Mouse (Mus musculus): ENCODE data around the gene Ypel2. TPM values are rescaled to one million over a fixed set of nuclear protein-coding genes. Genes with fewer than 3 reads are reported as not detected.

Ypel2 gene
- polyA plus RNA-seq, 2 experiments, result 6.8 to 9.2 TPM

- WGBS, result 97% methylated on average over 5 of the region's 5 CpGs
- DNase-seq (ENCODE audit: low spot score) (no peak), ATAC-seq (ENCODE audit: low FRiP score, low read depth) (no peak)
- Histone ChIP-seq H3K27ac (replicated peaks; ENCODE audit: low read depth, low read length) (no peak overlapping the region), H3K9ac (ENCODE audit: low read depth, low read length, severe bottlenecking) (no peak overlapping the region), H3K4me1 (ENCODE audit: control insufficient read depth, insufficient read depth, low read length) (peaks cover 37% of the 10 kb centered on the region), H3K4me3 (replicated peaks; ENCODE audit: low read length) (no peak overlapping the region), H3K36me3 (ENCODE audit: control insufficient read depth, insufficient read depth, low read length) (peaks cover 11% of the 10 kb centered on the region; the same call in 1 of the 2 replicates), H3K27me3 (ENCODE audit: control insufficient read depth, insufficient read depth, low read length) (no peaks in the 10 kb centered on the region), H3K9me3 (ENCODE audit: control insufficient read depth, low read length) (no peaks in the 10 kb centered on the region), H3K4me2 (replicated peaks; ENCODE audit: low read depth, low read length, severe bottlenecking) (no peak overlapping the region)
- no peak for TF ChIP-seq POLR2A (IDR thresholded peaks at IDR 0.05; ENCODE audit: borderline replicate concordance, extremely low read depth, insufficient read depth, insufficient read length)
Observed at GRCm38 (mm10) chr11:86977242-86977641, 16.3 kb downstream of the Ypel2 start.

- TF ChIP-seq POLR2A (IDR thresholded peaks at IDR 0.05; ENCODE audit: borderline replicate concordance, extremely low read depth, insufficient read depth, insufficient read length), result no peak
- no peak overlapping the region for H3K9ac ChIP-seq (ENCODE audit: low read depth, low read length, severe bottlenecking)
- H3K9me3 ChIP-seq (ENCODE audit: control insufficient read depth, low read length), result no peaks in the 10 kb centered on the region
- H3K27ac ChIP-seq (replicated peaks; ENCODE audit: low read depth, low read length), result no peak overlapping the region
- DNase-seq (ENCODE audit: low spot score), result no peak
- no peak overlapping the region for H3K4me2 ChIP-seq (replicated peaks; ENCODE audit: low read depth, low read length, severe bottlenecking)
- H3K4me1 ChIP-seq (ENCODE audit: control insufficient read depth, insufficient read depth, low read length), result peaks cover 40% of the 10 kb centered on the region
- H3K36me3 ChIP-seq (ENCODE audit: control insufficient read depth, insufficient read depth, low read length), result peaks cover 29% of the 10 kb centered on the region
- H3K4me3 ChIP-seq (replicated peaks; ENCODE audit: low read length), result no peak overlapping the region
- H3K27me3 ChIP-seq (ENCODE audit: control insufficient read depth, insufficient read depth, low read length), result no peaks in the 10 kb centered on the region
- ATAC-seq (ENCODE audit: low FRiP score, low read depth), result no peak
- 72% methylated on average over 3 of the region's 3 CpGs for WGBS
Observed at GRCm38 (mm10) chr11:86974401-86974800, 19.1 kb downstream of the Ypel2 start.

GRCm38 (mm10) chr11:86973255-86973654 lies 20.3 kb downstream of the Ypel2 start:
- ATAC-seq (ENCODE audit: low FRiP score, low read depth) (no peak), DNase-seq (ENCODE audit: low spot score) (no peak)
- H3K4me3 ChIP-seq (replicated peaks; ENCODE audit: low read length), result no peak overlapping the region
- no peak overlapping the region for H3K4me2 ChIP-seq (replicated peaks; ENCODE audit: low read depth, low read length, severe bottlenecking)
- H3K9me3 ChIP-seq (ENCODE audit: control insufficient read depth, low read length), result no peaks in the 10 kb centered on the region
- TF ChIP-seq POLR2A (IDR thresholded peaks at IDR 0.05; ENCODE audit: borderline replicate concordance, extremely low read depth, insufficient read depth, insufficient read length), result no peak
- 65% methylated on average over 5 of the region's 5 CpGs for WGBS
- no peak overlapping the region; the same call in 1 of the 2 replicates for H3K27ac ChIP-seq (replicated peaks; ENCODE audit: low read depth, low read length)
- H3K36me3 ChIP-seq (ENCODE audit: control insufficient read depth, insufficient read depth, low read length), result peaks cover 29% of the 10 kb centered on the region
- no peak overlapping the region for H3K9ac ChIP-seq (ENCODE audit: low read depth, low read length, severe bottlenecking)
- no peaks in the 10 kb centered on the region for H3K27me3 ChIP-seq (ENCODE audit: control insufficient read depth, insufficient read depth, low read length)
- H3K4me1 ChIP-seq (ENCODE audit: control insufficient read depth, insufficient read depth, low read length), result peaks cover 51% of the 10 kb centered on the region

- Histone ChIP-seq H3K36me3 (ENCODE audit: control insufficient read depth, insufficient read depth, low read length) (peaks cover 28% of the 10 kb centered on the region), H3K4me1 (ENCODE audit: control insufficient read depth, insufficient read depth, low read length) (peaks cover 53% of the 10 kb centered on the region), H3K27ac (replicated peaks; ENCODE audit: low read depth, low read length) (no peak overlapping the region), H3K4me3 (replicated peaks; ENCODE audit: low read length) (no peak overlapping the region), H3K9me3 (ENCODE audit: control insufficient read depth, low read length) (no peaks in the 10 kb centered on the region), H3K27me3 (ENCODE audit: control insufficient read depth, insufficient read depth, low read length) (no peaks in the 10 kb centered on the region), H3K4me2 (replicated peaks; ENCODE audit: low read depth, low read length, severe bottlenecking) (no peak overlapping the region), H3K9ac (ENCODE audit: low read depth, low read length, severe bottlenecking) (no peak overlapping the region)
- ATAC-seq (ENCODE audit: low FRiP score, low read depth) (no peak), DNase-seq (ENCODE audit: low spot score) (no peak)
- TF ChIP-seq POLR2A (IDR thresholded peaks at IDR 0.05; ENCODE audit: borderline replicate concordance, extremely low read depth, insufficient read depth, insufficient read length), result no peak
- 66% methylated on average over 7 of the region's 7 CpGs for WGBS
Observed at GRCm38 (mm10) chr11:86971057-86971753, 22.3 kb downstream of the Ypel2 start.

- Histone ChIP-seq H3K4me3 (replicated peaks; ENCODE audit: low read length) (no peak overlapping the region), H3K4me2 (replicated peaks; ENCODE audit: low read depth, low read length, severe bottlenecking) (peak overlapping the region; percentile 19; the same call in 1 of the 2 replicates), H3K9ac (ENCODE audit: low read depth, low read length, severe bottlenecking) (no peak overlapping the region), H3K27me3 (ENCODE audit: control insufficient read depth, insufficient read depth, low read length) (no peaks in the 10 kb centered on the region), H3K4me1 (ENCODE audit: control insufficient read depth, insufficient read depth, low read length) (peaks cover 45% of the 10 kb centered on the region), H3K27ac (replicated peaks; ENCODE audit: low read depth, low read length) (peak overlapping the region; percentile 85), H3K36me3 (ENCODE audit: control insufficient read depth, insufficient read depth, low read length) (peaks cover 38% of the 10 kb centered on the region), H3K9me3 (ENCODE audit: control insufficient read depth, low read length) (no peaks in the 10 kb centered on the region)
- no peak for TF ChIP-seq POLR2A (IDR thresholded peaks at IDR 0.05; ENCODE audit: borderline replicate concordance, extremely low read depth, insufficient read depth, insufficient read length)
- 22% methylated on average over 13 of the region's 13 CpGs for WGBS
- ATAC-seq (ENCODE audit: low FRiP score, low read depth) (peak; percentile 68), DNase-seq (ENCODE audit: low spot score) (peak; percentile 76)
Observed at GRCm38 (mm10) chr11:86969041-86969821, 24.3 kb downstream of the Ypel2 start.

All from limb, embryonic 14.5 days (tissue).